Mouse (Mus musculus): ENCODE results near the gene Nrxn1. TPM values are rescaled to one million over a fixed set of nuclear protein-coding genes. Genes with fewer than 3 reads are reported as not detected.

The Nrxn1 gene
- total and polyA plus RNA-seq, 3 experiments: 5.3 to 12.7 (median 7.1) TPM

DNA sequence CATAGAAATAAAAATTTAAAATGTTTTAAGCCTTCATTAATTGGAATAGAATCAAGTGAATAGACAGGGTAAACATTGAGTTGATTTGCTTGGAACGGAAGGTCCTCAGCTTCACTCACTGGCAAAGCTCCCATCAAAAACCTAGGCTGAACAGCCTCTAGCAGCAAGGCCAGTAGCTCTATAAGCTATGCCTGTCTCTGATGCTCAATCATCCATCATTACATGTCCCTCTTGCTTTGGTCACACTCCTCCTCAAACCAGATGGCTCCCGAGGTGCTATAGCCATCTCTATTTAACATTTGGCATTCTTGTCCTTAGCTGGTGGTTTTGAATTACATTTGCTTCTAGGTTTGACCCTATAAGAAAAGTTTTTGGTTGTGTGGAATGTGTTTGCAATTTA, 657.5 kb downstream of the Nrxn1 start:
- no peak for DNase-seq

GRCm38 (mm10) chr17:90430211-90430610, 662.7 kb downstream of the Nrxn1 start:
- no peak for DNase-seq

DNA sequence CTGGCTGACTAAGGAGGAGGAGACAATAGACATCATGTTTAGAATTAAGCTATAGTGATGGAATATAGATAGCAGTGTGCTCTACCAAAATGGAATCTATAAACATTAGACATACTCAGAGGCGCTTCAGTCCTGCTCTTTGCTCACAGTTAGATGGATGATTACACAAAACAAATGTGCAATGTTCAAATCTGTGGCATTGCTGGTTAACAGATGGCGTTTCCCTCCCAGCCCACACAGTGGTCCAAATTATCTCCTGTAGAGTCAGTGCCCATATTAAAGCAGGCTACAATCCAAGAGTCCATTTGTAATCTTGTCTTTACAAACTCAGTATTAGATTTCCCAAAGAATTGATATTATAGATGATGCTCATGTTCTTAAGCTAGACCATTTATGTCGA, 666.9 kb downstream of the Nrxn1 start:
- DNase-seq: no peak

DNA sequence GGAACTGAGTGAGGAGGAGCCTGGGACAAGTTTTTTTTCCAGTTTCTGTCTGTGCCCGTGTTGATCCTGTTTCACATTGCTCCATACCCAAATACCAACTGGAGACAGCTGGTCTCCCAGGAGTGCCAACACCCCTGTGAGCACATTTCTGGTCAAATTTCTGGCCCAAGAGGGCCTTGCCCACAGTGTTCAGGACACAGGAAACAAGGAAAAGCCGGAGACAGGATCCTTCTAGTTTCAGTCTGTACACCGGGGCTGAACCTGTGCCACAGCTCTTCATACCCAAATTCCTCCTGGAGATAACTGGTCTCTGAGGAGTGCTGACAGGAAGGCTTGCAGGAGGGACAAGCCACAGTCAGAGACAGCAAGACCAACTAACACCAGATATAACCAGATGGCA, 670.3 kb downstream of the Nrxn1 start:
- no peak for DNase-seq

DNA sequence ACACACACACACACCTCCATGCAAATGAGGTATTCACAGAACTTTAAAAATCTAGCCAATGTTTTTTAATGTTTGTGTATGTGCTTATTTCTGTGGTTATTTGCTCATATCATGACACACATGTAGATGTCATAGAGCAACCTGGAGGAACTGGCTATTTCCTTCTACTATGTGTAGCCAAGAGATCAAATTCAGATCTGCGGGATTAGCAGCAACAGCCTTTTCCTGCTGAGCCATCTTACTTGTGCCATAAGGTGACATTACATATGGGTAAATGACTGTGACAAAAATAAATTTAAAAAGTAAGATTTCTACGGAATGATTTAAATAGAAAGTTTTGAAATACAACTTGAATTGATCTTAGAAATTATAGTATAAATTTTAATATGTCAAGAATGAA, 672.1 kb downstream of the Nrxn1 start:
- DNase-seq: no peak

DNA sequence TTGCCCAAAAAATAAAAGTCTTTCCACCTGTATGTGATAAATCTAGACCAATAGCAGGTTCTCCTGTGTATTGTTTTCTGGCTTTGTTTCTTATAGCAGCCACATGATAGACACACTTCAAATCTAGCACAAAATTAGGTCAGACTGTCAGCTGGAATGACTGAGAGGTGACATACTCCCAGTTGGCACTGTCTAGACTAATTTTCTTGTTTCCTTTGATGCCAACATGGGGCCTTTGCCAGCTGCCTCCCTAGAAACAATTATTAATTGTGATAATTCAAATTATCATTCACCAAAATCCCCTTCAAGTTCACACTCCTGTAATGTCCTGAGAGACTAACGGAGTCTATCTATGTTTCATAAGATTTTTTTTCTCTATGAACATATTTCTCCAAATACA, 673.3 kb downstream of the Nrxn1 start:
- DNase-seq: no peak

DNA sequence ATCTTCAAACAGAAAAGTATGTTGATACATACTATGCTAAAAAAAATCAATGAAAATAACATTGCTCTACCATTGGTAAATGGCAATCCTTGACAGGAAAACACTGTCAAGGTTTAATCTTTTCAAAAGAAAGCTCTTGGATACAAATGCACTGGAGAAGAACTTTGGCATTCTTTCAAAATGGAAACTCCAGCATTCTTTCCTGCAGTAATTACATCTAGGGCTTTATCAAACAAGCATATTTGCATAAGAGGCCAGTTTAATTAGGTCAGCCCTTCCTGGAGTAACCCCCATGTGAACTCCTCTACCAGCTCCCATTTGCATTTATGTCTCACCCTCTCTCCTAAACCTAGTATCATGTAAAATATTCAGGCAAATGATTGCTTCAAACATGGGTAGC, 696.5 kb downstream of the Nrxn1 start:
- DNase-seq: no peak

GRCm38 (mm10) chr17:90394606-90395005, 698.3 kb downstream of the Nrxn1 start:
- no peak for DNase-seq

DNA sequence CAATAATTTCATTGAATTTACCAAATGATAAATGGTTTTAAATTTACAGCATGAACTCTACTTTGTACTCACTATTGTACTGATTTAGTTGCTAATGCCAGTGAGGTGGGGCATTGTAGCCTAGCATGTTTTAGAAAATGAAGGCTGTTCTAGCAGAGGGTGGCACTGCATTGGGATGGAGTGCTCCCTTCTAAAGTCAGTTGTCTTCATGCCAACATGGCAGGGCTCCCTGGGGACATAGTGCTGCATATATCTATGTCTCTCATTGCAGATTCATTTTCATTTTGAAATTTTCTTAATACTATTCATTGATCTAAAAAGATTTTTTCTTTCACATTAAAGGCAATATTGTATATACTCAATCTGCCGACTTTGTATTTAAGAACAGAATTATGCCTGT, 700.1 kb downstream of the Nrxn1 start:
- no peak for DNase-seq

DNA sequence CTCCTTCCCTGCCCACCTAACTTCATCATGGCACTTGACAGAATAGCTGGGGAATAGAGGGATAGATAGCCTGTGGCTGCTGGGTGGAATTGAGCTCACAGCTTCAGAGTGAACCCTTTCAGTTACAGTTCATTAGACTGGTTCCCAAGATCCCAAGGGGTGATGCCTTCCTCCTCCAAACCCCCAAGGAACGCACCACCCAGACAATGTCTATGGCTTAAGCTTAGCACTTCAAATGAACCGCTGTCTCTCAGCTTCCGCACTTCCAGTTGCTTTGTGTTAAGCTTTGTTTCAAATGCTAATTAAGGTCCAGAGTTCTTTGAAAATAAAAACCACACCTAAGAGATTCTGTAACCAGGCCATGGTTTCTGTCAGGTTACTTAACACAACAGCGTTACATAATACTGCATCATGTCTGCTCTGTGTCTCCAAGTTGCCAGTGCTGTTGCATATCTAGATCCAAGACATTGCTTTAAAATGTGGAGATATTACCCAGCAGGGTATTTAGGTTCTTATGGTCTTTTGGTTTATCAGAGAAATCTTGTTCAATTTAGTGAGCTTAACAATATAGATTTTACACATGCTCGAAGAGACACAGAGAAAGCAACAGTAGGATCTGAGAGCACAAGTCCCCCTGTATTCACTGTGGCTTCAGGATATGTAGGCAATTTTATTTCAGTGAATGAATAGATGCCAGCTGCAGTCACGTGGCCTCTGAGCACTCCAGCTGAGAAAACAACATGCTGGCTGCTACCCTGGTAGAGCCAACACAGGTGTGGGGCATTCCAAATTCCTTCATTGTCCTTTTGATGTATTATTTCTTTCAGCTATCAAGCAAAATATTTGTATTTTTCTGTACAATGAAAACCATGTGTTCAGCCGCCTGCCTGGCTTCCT, 702.3 kb downstream of the Nrxn1 start:
- no peak for DNase-seq

- DNase-seq: no peak
These were observed 708.0 kb downstream of the Nrxn1 start for GRCm38 (mm10) chr17:90384856-90385255.

DNA sequence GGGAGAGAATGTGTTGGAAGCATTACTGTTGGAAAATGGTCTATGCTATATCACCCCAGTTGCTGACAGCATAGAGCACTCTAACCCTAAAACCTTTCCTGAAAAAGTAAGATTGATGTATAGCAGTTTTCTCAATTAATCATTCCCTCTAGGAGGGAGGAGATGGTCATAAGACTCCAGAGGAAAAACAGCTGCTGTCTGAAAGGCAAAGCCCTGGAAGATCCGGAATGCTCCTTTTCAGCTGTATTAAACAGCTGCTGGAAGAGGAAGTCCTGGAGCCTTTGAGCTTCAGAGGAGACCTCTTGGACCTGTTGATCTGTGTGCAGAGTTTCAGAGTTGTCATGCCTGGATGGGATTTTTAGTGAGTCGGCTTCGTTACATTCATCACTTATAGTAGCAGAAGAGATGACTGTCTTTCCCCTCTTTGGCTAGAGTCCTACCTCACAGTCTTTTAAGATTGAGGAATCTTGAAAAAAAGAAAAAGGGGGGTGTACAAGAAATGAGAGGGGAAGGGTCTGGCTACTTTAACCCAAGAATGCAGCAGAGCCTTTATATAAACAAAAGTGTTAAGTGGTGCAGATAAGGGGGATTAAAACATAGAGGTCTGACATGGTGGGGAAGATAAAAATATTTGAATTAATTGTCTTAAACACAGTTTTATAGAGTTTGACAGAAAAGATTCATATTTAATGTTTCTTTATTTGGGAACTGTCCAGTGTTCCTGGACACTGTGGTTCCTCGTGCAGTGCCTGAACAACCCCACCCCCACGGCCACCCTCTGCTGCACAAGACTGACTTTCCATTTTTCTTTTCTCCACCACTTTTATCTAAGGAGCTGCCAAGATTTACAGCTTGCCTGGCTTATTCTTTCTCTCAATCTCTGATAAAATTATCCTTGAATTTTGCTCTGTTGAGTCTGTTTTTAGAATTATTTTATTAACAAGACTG, 710.1 kb downstream of the Nrxn1 start:
- DNase-seq: no peak

- no peak for DNase-seq
These were observed 716.3 kb downstream of the Nrxn1 start for GRCm38 (mm10) chr17:90376533-90376932.

DNA sequence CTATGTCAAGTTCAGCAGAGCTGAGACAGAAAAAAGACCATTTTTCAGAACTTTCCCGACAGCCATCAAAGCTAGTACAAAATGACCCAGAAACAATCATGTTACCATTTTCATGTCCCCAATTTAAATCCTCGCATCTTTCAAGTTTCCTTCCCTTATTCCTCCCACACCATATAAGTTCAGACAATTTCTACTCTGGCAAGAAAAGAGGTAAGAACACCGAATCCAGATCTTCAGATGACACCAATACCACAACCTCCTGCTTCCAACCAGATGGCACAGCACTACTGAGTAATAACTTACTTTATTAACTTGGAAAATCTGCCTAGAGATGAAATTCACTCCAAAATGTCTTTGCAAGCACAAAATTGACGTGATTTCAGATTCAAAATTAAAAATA, 730.7 kb downstream of the Nrxn1 start:
- DNase-seq: no peak

DNA sequence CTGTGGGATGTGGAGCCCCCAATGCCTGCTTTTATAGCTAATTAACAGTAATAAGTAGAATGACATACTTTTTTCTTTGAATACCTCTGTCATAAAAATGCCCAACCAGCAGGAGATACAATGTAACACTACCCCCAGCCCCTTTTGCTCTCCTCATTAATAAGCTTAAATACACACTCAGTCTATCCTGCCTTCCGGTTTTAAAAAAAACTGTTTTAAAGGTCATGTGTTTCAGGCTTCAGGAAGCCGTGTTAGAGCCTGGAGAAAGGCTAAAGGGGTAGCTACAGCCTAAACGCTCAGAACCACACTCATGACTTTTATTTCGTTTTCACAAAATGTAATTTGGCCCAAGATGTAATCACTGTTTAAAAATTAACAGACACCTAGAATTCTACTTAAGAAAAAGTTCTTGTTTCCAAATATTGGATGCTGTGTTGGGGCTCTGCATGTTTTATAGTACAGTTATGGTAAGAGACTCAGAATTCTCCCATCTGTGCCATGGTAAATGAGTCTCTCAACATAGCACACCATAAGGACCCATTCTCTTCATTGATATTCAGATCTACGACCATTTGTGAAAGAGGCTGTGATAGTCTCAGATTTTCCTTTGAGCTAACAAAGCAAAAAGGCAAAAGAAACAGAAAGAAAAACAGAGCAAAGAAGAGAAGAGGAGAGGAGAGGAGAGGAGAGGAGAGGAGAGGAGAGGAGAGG, 743.3 kb downstream of the Nrxn1 start:
- no peak for DNase-seq

DNA sequence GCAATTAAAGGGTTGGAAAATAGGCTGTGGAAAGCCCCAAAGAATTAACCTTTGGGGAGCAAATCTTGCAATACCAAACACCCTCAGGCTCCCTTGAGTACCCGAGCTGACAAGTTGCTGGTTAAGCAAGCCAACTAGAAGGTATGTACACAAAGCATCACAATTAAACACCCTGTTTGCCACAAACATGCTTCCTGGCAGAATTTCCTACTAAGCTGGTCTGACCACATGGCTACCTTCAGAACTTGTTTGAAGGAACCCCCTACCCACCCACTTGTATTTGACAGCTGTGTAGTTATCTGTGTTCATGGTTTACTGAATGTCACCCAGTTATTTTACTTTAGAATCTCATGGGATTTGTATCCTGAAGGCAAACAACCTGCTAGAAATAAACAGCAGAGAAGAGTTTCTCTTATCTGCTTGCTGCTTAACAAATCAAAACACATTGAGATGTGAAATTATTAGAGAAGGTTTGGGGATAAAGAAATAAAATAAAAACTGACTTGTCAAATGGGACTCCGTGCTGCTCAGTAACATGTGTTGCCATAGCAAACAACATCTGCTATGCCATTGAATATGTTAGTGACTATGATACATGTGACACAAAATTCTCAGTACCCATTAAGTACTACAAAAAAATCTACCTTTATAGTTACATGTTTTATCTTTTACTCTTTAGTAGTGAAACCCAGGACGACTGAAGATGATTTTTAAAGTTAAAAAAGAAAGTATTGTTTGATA, 746.0 kb downstream of the Nrxn1 start:
- DNase-seq: no peak

DNA sequence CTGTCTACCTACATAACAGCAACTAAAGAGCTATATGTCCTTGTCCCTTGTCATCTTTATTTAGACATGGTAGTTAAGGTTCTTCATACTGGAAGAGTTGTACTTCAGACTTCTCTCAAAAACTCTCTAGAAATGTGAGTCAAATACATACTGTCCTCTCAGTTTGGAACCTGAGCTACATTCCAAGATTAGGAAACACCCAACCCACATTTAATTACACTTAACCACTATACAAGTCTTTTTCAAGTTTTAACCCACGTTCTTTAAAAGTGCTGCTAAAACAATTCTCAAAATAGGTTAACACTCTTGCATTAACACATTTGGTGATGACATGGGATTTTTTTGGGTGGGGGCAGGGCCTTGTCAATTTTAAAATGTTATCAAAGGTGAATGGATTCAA, 759.4 kb downstream of the Nrxn1 start:
- DNase-seq: no peak

GRCm38 (mm10) chr17:90323674-90324073, 769.2 kb downstream of the Nrxn1 start:
- DNase-seq: no peak

DNA sequence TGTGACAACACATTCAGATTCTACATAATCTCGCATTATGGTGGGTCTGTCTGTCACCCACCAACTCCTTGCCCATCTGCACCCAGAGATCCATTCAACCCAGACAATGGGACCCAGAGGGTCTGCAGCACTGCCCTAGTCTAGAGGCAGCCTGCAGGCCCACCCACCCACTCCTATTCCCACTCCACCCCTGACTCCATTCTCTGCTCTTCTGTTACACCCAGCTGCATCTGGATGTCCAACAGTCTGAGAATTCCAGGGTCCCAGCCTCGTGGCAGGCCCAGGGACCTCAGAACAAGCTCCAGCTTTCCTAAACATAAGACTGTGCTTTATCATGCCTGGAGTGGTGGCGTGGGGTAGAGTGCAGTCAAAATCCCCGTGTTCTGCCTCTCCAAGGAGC, 820.6 kb downstream of the Nrxn1 start:
- DNase-seq: no peak

DNA sequence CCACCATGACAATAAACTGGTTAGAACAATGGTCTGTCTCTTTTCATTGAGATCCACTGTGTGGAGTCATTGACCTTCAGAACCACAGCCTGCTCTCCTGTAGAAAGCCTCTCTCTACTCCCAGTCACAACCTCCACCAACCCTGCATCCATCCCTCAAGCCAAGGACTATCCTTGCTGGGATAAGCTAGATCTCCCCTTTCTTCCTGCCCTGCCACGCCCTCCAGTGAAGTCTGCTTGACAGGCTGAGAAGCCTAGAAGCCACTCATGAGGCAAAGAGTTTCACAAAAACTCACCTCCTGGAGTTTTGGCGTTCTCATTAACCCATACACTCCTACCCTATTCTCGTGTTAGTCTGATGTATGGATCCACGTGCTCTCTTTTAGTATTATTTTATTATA, 821.7 kb downstream of the Nrxn1 start:
- DNase-seq: no peak

DNA sequence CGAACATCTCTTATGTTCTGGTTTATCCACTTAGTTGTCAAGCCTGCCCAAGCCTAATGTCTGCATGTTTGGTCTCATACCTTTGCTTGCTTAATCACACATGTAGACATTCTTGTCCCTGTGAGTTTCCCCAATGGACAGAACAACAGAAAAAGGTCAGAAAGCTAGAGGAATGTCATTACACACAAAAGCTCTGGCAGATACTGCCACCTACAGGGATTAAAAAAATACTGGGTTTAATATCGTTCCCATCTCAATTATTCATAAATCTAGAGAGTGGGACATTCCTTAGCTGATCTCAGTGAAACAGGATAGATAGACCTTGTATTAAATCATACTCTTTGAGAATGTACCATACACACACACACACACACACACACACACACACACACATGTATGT, 823.7 kb downstream of the Nrxn1 start:
- no peak for DNase-seq
